Mouse (Mus musculus) spleen, postnatal 10 days (tissue): ENCODE data around the gene 2300002M23Rik.
A peak's percentile ranks its signal among the peaks of the same experiment; 100 is the strongest.

Source experiments
- DNase-seq, 2 experiments: peaks; one replicate each; pipeline ENCODE4 v3.0.0; 2021 to 2022; ENCODE audit warnings: low spot score in 2 of 2

2300002M23Rik gene

GRCm38 (mm10) chr17:35567150-35567549 is at the start of gene 2300002M23Rik:
Gene 2300002M23Rik (plus strand): TSS chr17:35567450.
- DNase-seq, result no peak

GRCm38 (mm10) chr17:35517526-35517925 is 49.7 kb upstream of the 2300002M23Rik start:
- DNase-seq, result peak in 1 of 2 experiments; percentile 42

GRCm38 (mm10) chr17:35524354-35524753 is 42.9 kb upstream of the 2300002M23Rik start:
- DNase-seq, result no peak

- DNase-seq, result no peak
Observed at GRCm38 (mm10) chr17:35526644-35527043, 40.6 kb upstream of the 2300002M23Rik start.

- DNase-seq, result no peak
Observed at GRCm38 (mm10) chr17:35532360-35532759, 34.9 kb upstream of the 2300002M23Rik start.

GRCm38 (mm10) chr17:35532901-35533300 is 34.3 kb upstream of the 2300002M23Rik start, which contains the start of gene Psors1c2:
Gene Psors1c2 (plus strand): TSS chr17:35533201.
- DNase-seq, result no peak

GRCm38 (mm10) chr17:35534343-35534742 is 32.9 kb upstream of the 2300002M23Rik start:
- DNase-seq, result peak; percentile 60 to 82

- DNase-seq, result no peak
Observed at GRCm38 (mm10) chr17:35537421-35537820, 29.8 kb upstream of the 2300002M23Rik start.

GRCm38 (mm10) chr17:35538476-35538875 is 28.8 kb upstream of the 2300002M23Rik start:
- no peak for DNase-seq

GRCm38 (mm10) chr17:35539540-35539939 is 27.7 kb upstream of the 2300002M23Rik start:
- DNase-seq, result no peak

GRCm38 (mm10) chr17:35542761-35543411 is 24.4 kb upstream of the 2300002M23Rik start:
- DNase-seq, result no peak

- no peak for DNase-seq
Observed at GRCm38 (mm10) chr17:35543412-35543861, 23.8 kb upstream of the 2300002M23Rik start.

- no peak for DNase-seq
Observed at GRCm38 (mm10) chr17:35544001-35544400, 23.2 kb upstream of the 2300002M23Rik start.

- DNase-seq, result peak; percentile 32 to 66
Observed at GRCm38 (mm10) chr17:35544680-35545079, 22.6 kb upstream of the 2300002M23Rik start.

GRCm38 (mm10) chr17:35547465-35547864 is 19.8 kb upstream of the 2300002M23Rik start:
- no peak for DNase-seq

GRCm38 (mm10) chr17:35548636-35549035 is 18.6 kb upstream of the 2300002M23Rik start:
- no peak for DNase-seq

- no peak for DNase-seq
Observed at GRCm38 (mm10) chr17:35549437-35550142, 17.7 kb upstream of the 2300002M23Rik start.

- no peak for DNase-seq
Observed at GRCm38 (mm10) chr17:35550143-35550494, 17.1 kb upstream of the 2300002M23Rik start.

GRCm38 (mm10) chr17:35550871-35551270 is 16.4 kb upstream of the 2300002M23Rik start:
- DNase-seq, result no peak

GRCm38 (mm10) chr17:35551881-35552414 is 15.3 kb upstream of the 2300002M23Rik start, which contains the start of gene Cdsn:
Gene Cdsn (plus strand): TSS chr17:35552128.
- DNase-seq, result no peak

GRCm38 (mm10) chr17:35554321-35554720 is 12.9 kb upstream of the 2300002M23Rik start:
- DNase-seq, result no peak

- no peak for DNase-seq
Observed at GRCm38 (mm10) chr17:35554761-35555397, 12.4 kb upstream of the 2300002M23Rik start.
